Comparison of ENCODE assay signal across 8 mouse cellular contexts in the genomic region with DNA sequence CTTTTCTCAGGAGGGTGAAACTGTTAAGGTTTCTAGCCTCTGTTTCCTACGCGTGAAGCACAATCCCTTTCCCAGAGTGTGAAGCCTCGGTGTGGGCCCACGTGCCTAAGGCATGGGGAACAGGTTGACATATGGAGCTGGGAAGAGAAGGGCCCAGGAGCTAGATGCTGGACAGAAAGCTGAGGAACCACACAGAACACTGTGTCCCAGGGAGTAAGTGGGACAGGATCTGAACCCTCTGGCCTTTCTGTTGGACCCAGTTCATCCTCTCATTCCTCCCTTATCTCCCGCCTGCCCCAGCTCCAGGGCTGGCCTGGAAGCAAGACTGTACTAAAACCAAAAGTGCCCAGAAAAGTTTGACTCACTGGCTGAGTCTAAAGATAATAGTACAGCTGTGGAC. TPM values are rescaled to one million over a fixed set of nuclear protein-coding genes. Genes with fewer than 3 reads are reported as not detected.
DNase-seq lines count a peak whose midpoint lies in the region; ATAC-seq and TF ChIP-seq lines count a peak whose summit lies in the region.

No protein-coding gene starts in this region.

- H3K9ac ChIP-seq in forebrain, embryonic 15.5 days (replicated peaks) = no peak overlapping the region
- H3K9ac ChIP-seq in hindbrain, embryonic 15.5 days = no peak overlapping the region
- H3K9ac ChIP-seq in midbrain, embryonic 13.5 days (replicated peaks) = peak overlapping the region; percentile 72

- peak overlapping the region; percentile 95 for H3K4me2 ChIP-seq in forebrain, embryonic 15.5 days (replicated peaks)
- peak overlapping the region; percentile 100 for H3K4me2 ChIP-seq in hindbrain, embryonic 15.5 days
- H3K4me2 ChIP-seq in midbrain, embryonic 13.5 days (replicated peaks) = peak overlapping the region; percentile 78

- peaks cover 19% of the 10 kb centered on the region; the same call in 1 of the 2 replicates for H3K27me3 ChIP-seq in forebrain, embryonic 15.5 days
- H3K27me3 ChIP-seq in hindbrain, embryonic 15.5 days = peaks cover 26% of the 10 kb centered on the region
- H3K27me3 ChIP-seq in midbrain, embryonic 13.5 days = peaks cover 38% of the 10 kb centered on the region

- no peaks in the 10 kb centered on the region for H3K9me3 ChIP-seq in forebrain, embryonic 15.5 days
- no peaks in the 10 kb centered on the region for H3K9me3 ChIP-seq in hindbrain, embryonic 15.5 days
- no peaks in the 10 kb centered on the region for H3K9me3 ChIP-seq in midbrain, embryonic 13.5 days

- peaks cover 13% of the 10 kb centered on the region for H3K4me1 ChIP-seq in forebrain, embryonic 15.5 days
- peaks cover 15% of the 10 kb centered on the region for H3K4me1 ChIP-seq in hindbrain, embryonic 15.5 days (replicated peaks)
- peaks cover 56% of the 10 kb centered on the region for H3K4me1 ChIP-seq in midbrain, embryonic 13.5 days (replicated peaks)

- 32% methylated on average over 5 of the region's 5 CpGs for WGBS in forebrain, embryonic 15.5 days
- WGBS in hindbrain, embryonic 15.5 days = 31% methylated on average over 5 of the region's 5 CpGs
- 14% methylated on average over 5 of the region's 5 CpGs for WGBS in midbrain, embryonic 13.5 days

- no peak for ATAC-seq in forebrain, embryonic 15.5 days (replicated peaks)
- no peak for ATAC-seq in hindbrain, embryonic 15.5 days (ENCODE audit: low FRiP score, low read depth)
- ATAC-seq in midbrain, embryonic 13.5 days = no peak

- no peak for DNase-seq in gastrocnemius, adult 2 months
- DNase-seq in gastrocnemius, postnatal 10 days = no peak
- no peak for DNase-seq in layer of hippocampus, adult 9-10 months (ENCODE audit: low spot score)
- DNase-seq in frontal cortex, postnatal 36 days (ENCODE audit: low spot score in 2 of 2) = no peak
- DNase-seq in gastrocnemius, adult 8-10 months (ENCODE audit: low spot score in 2 of 2) = no peak

- no peaks in the 10 kb centered on the region for H3K36me3 ChIP-seq in forebrain, embryonic 15.5 days
- no peaks in the 10 kb centered on the region for H3K36me3 ChIP-seq in hindbrain, embryonic 15.5 days
- no peaks in the 10 kb centered on the region for H3K36me3 ChIP-seq in midbrain, embryonic 13.5 days

- no peak for TF ChIP-seq CTCF in gastrocnemius, adult 2 months (IDR thresholded peaks at IDR 0.05)

- H3K27ac ChIP-seq in gastrocnemius, adult 2 months = no peak overlapping the region
- no peak overlapping the region for H3K27ac ChIP-seq in forebrain, embryonic 15.5 days (replicated peaks)
- H3K27ac ChIP-seq in hindbrain, embryonic 15.5 days (replicated peaks) = no peak overlapping the region
- 0 out of 2 replicates have a peak overlapping the region, but pooled peaks have one; percentile 35 for H3K27ac ChIP-seq in midbrain, embryonic 13.5 days

- intact Hi-C loops in gastrocnemius, adult 2 months (cut with DNase I) = no loop called here

- H3K4me3 ChIP-seq in gastrocnemius, adult 2 months = peak overlapping the region; percentile 85
- peak overlapping the region; percentile 90; the same call in 1 of the 2 replicates for H3K4me3 ChIP-seq in forebrain, embryonic 15.5 days
- H3K4me3 ChIP-seq in hindbrain, embryonic 15.5 days = no peak overlapping the region; the same call in 1 of the 2 replicates
- H3K4me3 ChIP-seq in midbrain, embryonic 13.5 days (replicated peaks) = peak overlapping the region; percentile 61

RNA-seq across cellular contexts. Expression of a gene that starts 1.3 kb away (rescaled TPM):
- 1 to 10 TPM in 1 of 2 experiments, under 1 TPM in 1; 0.84 to 1.4 TPM for total RNA-seq in gastrocnemius, adult 2 months (2021)
- total RNA-seq in gastrocnemius, postnatal 10 days (2021) = 1 to 10 TPM in 1 of 2 experiments, under 1 TPM in 1; 0.87 to 1.7 TPM
- 1.8 and 2.4 TPM in 2 replicates for polyA plus RNA-seq in forebrain, embryonic 15.5 days (2015; fragmentation: Nextera tagmentation; extraction: Ambion mirVana)
- 0.74 and 4.7 TPM in 2 replicates for polyA plus RNA-seq in hindbrain, embryonic 15.5 days (2015; fragmentation: Nextera tagmentation; extraction: Ambion mirVana)
- 9.5 and 12.9 TPM in 2 replicates for polyA plus RNA-seq in midbrain, embryonic 13.5 days (2015; fragmentation: Nextera tagmentation; extraction: Ambion mirVana)
- total RNA-seq in gastrocnemius, adult 8-10 months (2022) = 1 to 10 TPM; 1.2 to 1.4 (median 1.3) TPM

RNA-seq across cellular contexts. Expression of a gene that starts 43.3 kb away (rescaled TPM):
- total RNA-seq in gastrocnemius, adult 2 months (2021) = 10 to 100 TPM; 69.6 to 76.1 TPM
- total RNA-seq in gastrocnemius, postnatal 10 days (2021) = 10 to 100 TPM; 76.7 to 86.1 TPM
- 12.0 and 14.6 TPM in 2 replicates for polyA plus RNA-seq in forebrain, embryonic 15.5 days (2015; fragmentation: Nextera tagmentation; extraction: Ambion mirVana)
- 11.4 and 11.5 TPM in 2 replicates for polyA plus RNA-seq in hindbrain, embryonic 15.5 days (2015; fragmentation: Nextera tagmentation; extraction: Ambion mirVana)
- 10.9 and 12.6 TPM in 2 replicates for polyA plus RNA-seq in midbrain, embryonic 13.5 days (2015; fragmentation: Nextera tagmentation; extraction: Ambion mirVana)
- total RNA-seq in gastrocnemius, adult 8-10 months (2022) = 10 to 100 TPM; 80.0 to 96.0 (median 85.7) TPM

RNA-seq across cellular contexts. Expression of a gene that starts 53.8 kb away (rescaled TPM):
- total RNA-seq in gastrocnemius, adult 2 months (2021) = 10 to 100 TPM; 61.7 to 71.4 TPM
- total RNA-seq in gastrocnemius, postnatal 10 days (2021) = 100 to 1,000 TPM; 102 to 105 TPM
- polyA plus RNA-seq in forebrain, embryonic 15.5 days (2015; fragmentation: Nextera tagmentation; extraction: Ambion mirVana) = 62.9 and 63.2 TPM in 2 replicates
- 46.8 and 48.3 TPM in 2 replicates for polyA plus RNA-seq in hindbrain, embryonic 15.5 days (2015; fragmentation: Nextera tagmentation; extraction: Ambion mirVana)
- 60.4 and 69.2 TPM in 2 replicates for polyA plus RNA-seq in midbrain, embryonic 13.5 days (2015; fragmentation: Nextera tagmentation; extraction: Ambion mirVana)
- 10 to 100 TPM; 73.0 to 79.7 (median 76.5) TPM for total RNA-seq in gastrocnemius, adult 8-10 months (2022)
